Comparison of ENCODE assay signal across 9 mouse cellular contexts in the genomic region with DNA sequence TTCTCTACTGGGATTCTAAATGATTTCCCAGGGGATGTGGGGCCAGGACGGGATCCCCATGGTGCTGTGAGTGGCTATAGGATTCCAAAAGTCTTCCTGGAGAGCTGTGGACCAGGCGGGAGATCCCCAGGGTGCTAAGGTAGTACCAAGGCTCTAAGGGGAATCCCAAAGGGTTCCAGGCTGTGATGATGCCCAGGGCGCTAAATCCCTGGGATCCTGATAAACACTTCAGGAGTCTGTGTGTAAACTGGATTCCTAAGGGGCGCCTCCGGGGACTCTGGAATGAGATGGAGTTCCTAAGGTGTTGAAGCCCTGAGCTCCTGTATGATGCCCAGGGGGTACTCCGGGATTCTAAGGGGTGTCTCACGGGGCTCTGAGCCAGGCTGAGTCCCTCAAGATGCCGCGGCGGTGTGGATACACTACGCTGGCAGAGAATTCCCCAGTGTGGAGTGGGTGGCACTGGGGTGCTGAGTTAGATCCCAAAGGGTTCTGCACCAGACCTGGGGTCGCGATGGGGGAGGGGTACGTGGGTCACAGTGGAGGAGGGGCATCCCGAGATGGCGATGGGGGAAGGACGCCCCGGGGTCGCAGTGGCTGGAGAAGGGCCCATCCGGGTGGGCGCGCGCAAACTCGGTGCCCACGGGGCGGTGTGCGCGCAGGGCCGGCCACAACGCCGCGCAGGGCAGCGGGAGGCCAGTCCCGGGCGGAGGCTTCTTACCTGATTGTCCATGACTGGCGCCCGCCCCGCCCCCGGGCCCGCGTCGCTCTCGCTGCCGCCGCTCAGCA. TPM values are rescaled to one million over a fixed set of nuclear protein-coding genes. Genes with fewer than 3 reads are reported as not detected.
DNase-seq lines count a peak whose midpoint lies in the region; ATAC-seq and TF ChIP-seq lines count a peak whose summit lies in the region.
"Had no signal": no experiment of that assay in that cellular context is flagged by ENCODE, and none has a peak within 500 bp of the region (broad histone marks: within the 10 kb centered on the region; RNA-seq: fewer than 3 reads in every experiment).

No protein-coding gene starts in this region.

- no peaks in the 10 kb centered on the region for H3K9me3 ChIP-seq in heart, embryonic 13.5 days
- H3K9me3 ChIP-seq in ES-E14 (ENCODE audit: control insufficient read depth, insufficient read depth, low read depth, low read length) = no peaks in the 10 kb centered on the region
- H3K9me3 ChIP-seq in embryonic facial prominence, embryonic 15.5 days (replicated peaks) = no peaks in the 10 kb centered on the region
- no peaks in the 10 kb centered on the region for H3K9me3 ChIP-seq in stomach, embryonic 14.5 days (ENCODE audit: control insufficient read depth, low read depth, low read length)

- WGBS in heart, embryonic 13.5 days = 3% methylated on average over 40 of the region's 45 CpGs
- 1% methylated on average over 41 of the region's 45 CpGs for WGBS in embryonic facial prominence, embryonic 15.5 days
- WGBS in stomach, embryonic 14.5 days = under 1% methylated on average over 39 of the region's 45 CpGs

- no peak for DNase-seq in heart, adult 11 months
- no peak for DNase-seq in ES-E14 (ENCODE audit: low read depth, low spot score)
- peak; percentile 3 for DNase-seq in hindlimb bud, embryonic 11.5 days (ENCODE audit: extremely low spot score, low read depth, low spot score)
- DNase-seq in lung, postnatal 14 days = peak; percentile 20
- DNase-seq in urinary bladder, postnatal 10 days (ENCODE audit: low spot score) = no peak

- peak overlapping the region; percentile 72 for H3K27ac ChIP-seq in heart, embryonic 13.5 days (replicated peaks)
- H3K27ac ChIP-seq in ES-E14 (ENCODE audit: insufficient read depth, low read depth, low read length, poor library complexity, severe bottlenecking) = peak overlapping the region; percentile 48
- peak overlapping the region; percentile 58; the same call in 1 of the 2 replicates for H3K27ac ChIP-seq in embryonic facial prominence, embryonic 15.5 days (replicated peaks)
- peak overlapping the region; percentile 52; the same call in 1 of the 2 replicates for H3K27ac ChIP-seq in stomach, embryonic 14.5 days (ENCODE audit: low read length)

- peaks cover 37% of the 10 kb centered on the region for H3K4me1 ChIP-seq in heart, embryonic 13.5 days
- peaks cover 2 to 9% of the 10 kb centered on the region in 2 experiments; a peak in 2 of 4 replicates for H3K4me1 ChIP-seq in ES-E14 (ENCODE audit: control insufficient read depth in 2 of 2, insufficient read depth in 2 of 2, low read length in 2 of 2, poor library complexity in 1 of 2)
- H3K4me1 ChIP-seq in embryonic facial prominence, embryonic 15.5 days = peaks cover 28% of the 10 kb centered on the region
- peaks cover 11% of the 10 kb centered on the region; the same call in 1 of the 2 replicates for H3K4me1 ChIP-seq in stomach, embryonic 14.5 days (ENCODE audit: control insufficient read depth, insufficient read depth, low read length)

- peak overlapping the region; percentile 96 for H3K4me2 ChIP-seq in heart, embryonic 13.5 days
- H3K4me2 ChIP-seq in embryonic facial prominence, embryonic 15.5 days (replicated peaks) = peak overlapping the region; percentile 87
- H3K4me2 ChIP-seq in stomach, embryonic 14.5 days (replicated peaks; ENCODE audit: low read depth, low read length) = peak overlapping the region; percentile 83

- H3K4me3 ChIP-seq in heart, embryonic 13.5 days = peak overlapping the region; percentile 96
- H3K4me3 ChIP-seq in ES-E14 (ENCODE audit: insufficient read depth in 1 of 2, low read depth in 1 of 2, low read length in 2 of 2, poor library complexity in 1 of 2, severe bottlenecking in 1 of 2) = peak overlapping the region; percentile 81 to 94
- peak overlapping the region; percentile 92 for H3K4me3 ChIP-seq in embryonic facial prominence, embryonic 15.5 days (replicated peaks)
- peak overlapping the region; percentile 94 for H3K4me3 ChIP-seq in stomach, embryonic 14.5 days (ENCODE audit: low read depth, low read length)

- H3K27me3 ChIP-seq in heart, embryonic 13.5 days (replicated peaks) = 0 out of 2 replicates have a peak, but pooled peaks cover 5% of the 10 kb centered on the region
- no peaks in the 10 kb centered on the region for H3K27me3 ChIP-seq in embryonic facial prominence, embryonic 15.5 days
- no peaks in the 10 kb centered on the region for H3K27me3 ChIP-seq in stomach, embryonic 14.5 days (ENCODE audit: control insufficient read depth, insufficient read depth, low read length)

- in situ Hi-C loops in ES-E14 (cut with MboI; ENCODE audit: low sequenced_read_pairs in 2 of 2, unreplicated experiment in 2 of 2) = loop anchor here in 1 of 2 experiments (10.0 kb wide), 1 partner anchor 130 kb away; no protein-coding TSS in a partner anchor

- peak; percentile 35; the same call in 1 of the 2 replicates for ATAC-seq in heart, embryonic 13.5 days (ENCODE audit: extremely low read depth, insufficient number of reproducible peaks, low FRiP score, low TSS enrichment)
- ATAC-seq in embryonic facial prominence, embryonic 15.5 days (ENCODE audit: insufficient number of reproducible peaks, low FRiP score, low TSS enrichment, low read depth) = peak; percentile 27
- ATAC-seq in stomach, embryonic 14.5 days (ENCODE audit: insufficient number of reproducible peaks, insufficient read depth, low FRiP score, low read depth) = peak; percentile 34

- no peaks in the 10 kb centered on the region for H3K36me3 ChIP-seq in heart, embryonic 13.5 days
- H3K36me3 ChIP-seq in ES-E14 (ENCODE audit: control insufficient read depth, insufficient read depth, low read length, poor library complexity, severe bottlenecking) = no peaks in the 10 kb centered on the region; the same call in 1 of the 2 replicates
- no peaks in the 10 kb centered on the region for H3K36me3 ChIP-seq in embryonic facial prominence, embryonic 15.5 days
- H3K36me3 ChIP-seq in stomach, embryonic 14.5 days (ENCODE audit: control insufficient read depth, insufficient read depth, low read length) = no peaks in the 10 kb centered on the region

- H3K9ac ChIP-seq in heart, embryonic 13.5 days = peak overlapping the region; percentile 98
- H3K9ac ChIP-seq in ES-E14 (ENCODE audit: insufficient read depth, low read depth, low read length, poor library complexity, severe bottlenecking) = peak overlapping the region; percentile 89
- peak overlapping the region; percentile 99 for H3K9ac ChIP-seq in embryonic facial prominence, embryonic 15.5 days
- H3K9ac ChIP-seq in stomach, embryonic 14.5 days (replicated peaks; ENCODE audit: low read depth, low read length) = peak overlapping the region; percentile 92

TF ChIP-seq in ES-E14, 5 proteins besides CTCF, POLR2A, EP300 and RAD21:
- no peak for TF ChIP-seq CHD2 (IDR thresholded peaks at IDR 0.05; ENCODE audit: low read depth, low read length)
- no peak for TF ChIP-seq MAFK (IDR thresholded peaks at IDR 0.05; ENCODE audit: insufficient read depth, low read depth, low read length)
- no peak for TF ChIP-seq ZC3H11A (IDR thresholded peaks at IDR 0.05; ENCODE audit: borderline replicate concordance, low read depth, low read length)
- no peak for TF ChIP-seq ZNF384 (IDR thresholded peaks at IDR 0.05; ENCODE audit: low read depth, low read length)
- no peak for TF ChIP-seq HCFC1 (IDR thresholded peaks at IDR 0.05; ENCODE audit: borderline replicate concordance, insufficient read depth, low read length)

RNA-seq across cellular contexts. Expression of a gene that starts 0.5 kb away (rescaled TPM):
- polyA plus RNA-seq in heart, embryonic 13.5 days (2015; fragmentation: Nextera tagmentation; extraction: Ambion mirVana) = 32.6 and 34.8 TPM in 2 replicates
- total RNA-seq in ES-E14 (2012; rRNA removed) = 24.6 and 25.9 TPM in 2 replicates
- polyA plus RNA-seq in embryonic facial prominence, embryonic 15.5 days (2015; fragmentation: Nextera tagmentation; extraction: Ambion mirVana) = 53.9 and 56.9 TPM in 2 replicates
- 26.8 and 29.6 TPM in 2 replicates for polyA plus RNA-seq in stomach, embryonic 14.5 days (2014; fragmentation: Nextera tagmentation; extraction: Ambion mirVana)

RNA-seq across cellular contexts. Expression of a gene that starts 47.2 kb away (rescaled TPM):
- 0.06 TPM in 1 of 2 replicates, not detected in the other for polyA plus RNA-seq in heart, embryonic 13.5 days (2015; fragmentation: Nextera tagmentation; extraction: Ambion mirVana)
- total RNA-seq in ES-E14 (2012; rRNA removed) = 0.54 and 0.74 TPM in 2 replicates
- polyA plus RNA-seq in embryonic facial prominence, embryonic 15.5 days (2015; fragmentation: Nextera tagmentation; extraction: Ambion mirVana) = 10.2 and 10.4 TPM in 2 replicates
- polyA plus RNA-seq in stomach, embryonic 14.5 days (2014; fragmentation: Nextera tagmentation; extraction: Ambion mirVana) = not detected in 2 replicates
- total RNA-seq: left cerebral cortex, postnatal 14 days had no signal

RNA-seq across cellular contexts. Expression of a gene that starts 55.4 kb away (rescaled TPM):
- polyA plus RNA-seq in heart, embryonic 13.5 days (2015; fragmentation: Nextera tagmentation; extraction: Ambion mirVana) = 110 and 125 TPM in 2 replicates
- 185 and 187 TPM in 2 replicates for total RNA-seq in ES-E14 (2012; rRNA removed)
- polyA plus RNA-seq in embryonic facial prominence, embryonic 15.5 days (2015; fragmentation: Nextera tagmentation; extraction: Ambion mirVana) = 136 and 139 TPM in 2 replicates
- 146 and 164 TPM in 2 replicates for polyA plus RNA-seq in stomach, embryonic 14.5 days (2014; fragmentation: Nextera tagmentation; extraction: Ambion mirVana)

RNA-seq across cellular contexts. Expression of a gene that starts 59.5 kb away (rescaled TPM):
- polyA plus RNA-seq in heart, embryonic 13.5 days (2015; fragmentation: Nextera tagmentation; extraction: Ambion mirVana) = 0.24 and 0.37 TPM in 2 replicates
- 17.3 and 24.0 TPM in 2 replicates for total RNA-seq in ES-E14 (2012; rRNA removed)
- 0.27 and 0.29 TPM in 2 replicates for polyA plus RNA-seq in embryonic facial prominence, embryonic 15.5 days (2015; fragmentation: Nextera tagmentation; extraction: Ambion mirVana)
- 0.35 and 0.76 TPM in 2 replicates for polyA plus RNA-seq in stomach, embryonic 14.5 days (2014; fragmentation: Nextera tagmentation; extraction: Ambion mirVana)

Comparison
In these comparisons a context has a peak if more than half of its experiments do, and no peak if none do; other contexts are left out.
1. DNase-seq: peak in hindlimb bud, embryonic 11.5 days (single experiment) and lung, postnatal 14 days (single experiment); none in heart, adult 11 months (single experiment), ES-E14 (single experiment) and urinary bladder, postnatal 10 days (single experiment).
2. RNA of a gene that starts 47.2 kb away (polyA plus RNA-seq): 10.2 to 10.4 TPM in embryonic facial prominence, embryonic 15.5 days; 0.06 TPM in heart, embryonic 13.5 days and not detected in stomach, embryonic 14.5 days; every median in the first group is over 10 times any median in the second.
3. Peak in every context shown above with its lines, with median percentiles within 50 percentile points of each other: ATAC-seq, H3K27ac ChIP-seq, H3K4me2 ChIP-seq, H3K4me3 ChIP-seq and H3K9ac ChIP-seq.